Comparison of ENCODE assay signal across 9 mouse cellular contexts in the genomic region with DNA sequence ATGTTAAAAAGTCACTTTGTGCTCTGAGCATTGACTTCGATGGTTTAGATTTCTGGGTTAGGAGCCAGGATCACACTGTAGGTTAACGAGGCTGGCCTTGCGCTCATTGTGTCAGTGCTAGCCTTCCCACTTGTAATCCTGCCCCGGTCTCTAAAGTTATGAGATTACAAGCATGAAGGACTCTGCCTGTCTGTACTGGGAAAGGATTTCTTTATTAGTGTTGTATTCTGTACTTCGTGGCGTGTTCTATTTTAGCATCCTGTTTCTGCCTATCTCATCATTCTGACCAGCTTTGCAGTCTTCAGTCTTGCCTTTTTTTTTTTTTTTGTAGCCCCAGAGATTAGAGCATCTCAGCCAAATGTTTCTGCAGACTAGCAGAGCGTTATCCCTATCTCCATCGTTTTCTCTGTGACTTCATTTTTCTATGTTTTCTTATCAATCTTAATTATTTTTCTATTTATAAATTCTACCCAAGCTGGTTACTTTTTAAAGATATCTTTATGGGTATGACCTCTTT. TPM values are rescaled to one million over a fixed set of nuclear protein-coding genes. Genes with fewer than 3 reads are reported as not detected.
A peak's percentile ranks its signal among the peaks of the same experiment; 100 is the strongest.
DNase-seq lines count a peak whose midpoint lies in the region; ATAC-seq and TF ChIP-seq lines count a peak whose summit lies in the region.
"Had no signal": no experiment of that assay in that cellular context is flagged by ENCODE, and none has a peak within 500 bp of the region (broad histone marks: within the 10 kb centered on the region; RNA-seq: fewer than 3 reads in every experiment).

No protein-coding gene starts in this region.

- no peaks in the 10 kb centered on the region for H3K36me3 ChIP-seq in hindbrain, postnatal 0 days (ENCODE audit: insufficient read depth, low read length)
- H3K36me3 ChIP-seq in neural tube, embryonic 13.5 days: no peaks in the 10 kb centered on the region; the same call in 1 of the 2 replicates

- WGBS in hindbrain, postnatal 0 days: 22% methylated on average over 8 of the region's 8 CpGs
- 28% methylated on average over 8 of the region's 8 CpGs for WGBS in neural tube, embryonic 13.5 days

- H3K27me3 ChIP-seq in hindbrain, postnatal 0 days (ENCODE audit: insufficient read depth, low read length): no peaks in the 10 kb centered on the region
- no peaks in the 10 kb centered on the region for H3K27me3 ChIP-seq in neural tube, embryonic 13.5 days

- no peak for DNase-seq in left cerebral cortex, adult 2 months (ENCODE audit: extremely low spot score in 1 of 2, low spot score in 2 of 2)
- DNase-seq in left cerebral cortex, adult 9 months (ENCODE audit: low spot score in 2 of 2): no peak
- DNase-seq in c-Kit-negative CD71-positive TER-119-positive erythroid progenitor cells, embryonic 14.5 days (ENCODE audit: low read depth, low spot score): peak; percentile 13
- DNase-seq in hindbrain, postnatal 0 days (ENCODE audit: low spot score): no peak
- no peak for DNase-seq in right cerebral cortex, postnatal 4 days
- DNase-seq in left cerebral cortex, postnatal 10 days (ENCODE audit: extremely low spot score in 1 of 2, low spot score in 2 of 2): no peak
- no peak for DNase-seq in thymus, postnatal 10 days (ENCODE audit: low spot score in 2 of 2)

- H3K9me3 ChIP-seq in hindbrain, postnatal 0 days (ENCODE audit: low read length): no peaks in the 10 kb centered on the region
- no peaks in the 10 kb centered on the region for H3K9me3 ChIP-seq in neural tube, embryonic 13.5 days

- 0 out of 2 replicates have a peak, but pooled peaks cover 3% of the 10 kb centered on the region for H3K4me1 ChIP-seq in hindbrain, postnatal 0 days (ENCODE audit: insufficient read depth, low read length)
- peaks cover 24% of the 10 kb centered on the region for H3K4me1 ChIP-seq in neural tube, embryonic 13.5 days (replicated peaks)

- H3K4me2 ChIP-seq in hindbrain, postnatal 0 days (ENCODE audit: low read depth, low read length): peak overlapping the region; percentile 89
- peak overlapping the region; percentile 81 for H3K4me2 ChIP-seq in neural tube, embryonic 13.5 days

- no peak for ATAC-seq in hindbrain, postnatal 0 days
- no peak for ATAC-seq in neural tube, embryonic 13.5 days (ENCODE audit: low read depth)

- H3K4me3 ChIP-seq in left cerebral cortex, adult 2 months: peak overlapping the region; percentile 71
- peak overlapping the region; percentile 97 for H3K4me3 ChIP-seq in hindbrain, postnatal 0 days (ENCODE audit: low read length)
- H3K4me3 ChIP-seq in neural tube, embryonic 13.5 days: peak overlapping the region; percentile 99

- TF ChIP-seq CTCF in left cerebral cortex, adult 2 months (IDR thresholded peaks at IDR 0.05): no peak
- no peak for TF ChIP-seq CTCF in hindbrain, postnatal 0 days (IDR thresholded peaks at IDR 0.05; ENCODE audit: low read depth)

- no peak overlapping the region for H3K27ac ChIP-seq in left cerebral cortex, adult 2 months
- H3K27ac ChIP-seq in hindbrain, postnatal 0 days: no peak overlapping the region
- no peak overlapping the region for H3K27ac ChIP-seq in neural tube, embryonic 13.5 days (replicated peaks)

- H3K9ac ChIP-seq in hindbrain, postnatal 0 days (replicated peaks; ENCODE audit: low read length): peak overlapping the region; percentile 85
- peak overlapping the region; percentile 92 for H3K9ac ChIP-seq in neural tube, embryonic 13.5 days

- intact Hi-C loops in left cerebral cortex, adult 2 months (cut with DNase I): loop anchor here (2.0 kb wide), 2 partner anchors 41 to 131 kb away; no protein-coding TSS in a partner anchor
- intact Hi-C loops in left cerebral cortex, postnatal 10 days (cut with DNase I): loop anchor here (5.0 kb wide), 1 partner anchor 119 kb away; a partner anchor contains a TSS

RNA-seq across cellular contexts. Expression of a gene that starts 0.8 kb away (rescaled TPM):
- 10 to 100 TPM; 34.5 to 37.3 TPM for total RNA-seq in left cerebral cortex, adult 2 months (2021)
- 36.4 and 49.7 TPM in 2 replicates for total RNA-seq in hindbrain, postnatal 0 days (2014; rRNA removed)
- polyA plus RNA-seq in hindbrain, postnatal 0 days (2015; fragmentation: Nextera tagmentation; extraction: Ambion mirVana): 62.2 and 65.6 TPM in 2 replicates
- 84.1 and 87.5 TPM in 2 replicates for polyA plus RNA-seq in neural tube, embryonic 13.5 days (2015; fragmentation: Nextera tagmentation; extraction: Ambion mirVana)
- total RNA-seq in left cerebral cortex, postnatal 10 days (2021): 10 to 100 TPM; 32.7 to 33.5 TPM

RNA-seq across cellular contexts. Expression of a gene that starts 0.9 kb away (rescaled TPM):
- total RNA-seq in left cerebral cortex, adult 2 months (2021): 10 to 100 TPM; 21.9 to 24.5 TPM
- 17.4 and 25.4 TPM in 2 replicates for total RNA-seq in hindbrain, postnatal 0 days (2014; rRNA removed)
- 16.6 and 17.6 TPM in 2 replicates for polyA plus RNA-seq in hindbrain, postnatal 0 days (2015; fragmentation: Nextera tagmentation; extraction: Ambion mirVana)
- 27.1 and 29.7 TPM in 2 replicates for polyA plus RNA-seq in neural tube, embryonic 13.5 days (2015; fragmentation: Nextera tagmentation; extraction: Ambion mirVana)
- total RNA-seq in left cerebral cortex, postnatal 10 days (2021): 10 to 100 TPM; 21.6 to 21.9 TPM

RNA-seq across cellular contexts. Expression of a gene that starts 25.4 kb away (rescaled TPM):
- 1 to 10 TPM; 2.1 to 4.0 TPM for total RNA-seq in left cerebral cortex, adult 2 months (2021)
- total RNA-seq in hindbrain, postnatal 0 days (2014; rRNA removed): 0.75 and 3.6 TPM in 2 replicates
- polyA plus RNA-seq in hindbrain, postnatal 0 days (2015; fragmentation: Nextera tagmentation; extraction: Ambion mirVana): 2.6 and 3.7 TPM in 2 replicates
- polyA plus RNA-seq in neural tube, embryonic 13.5 days (2015; fragmentation: Nextera tagmentation; extraction: Ambion mirVana): 0.72 and 0.78 TPM in 2 replicates
- 1 to 10 TPM; 1.1 to 1.3 TPM for total RNA-seq in left cerebral cortex, postnatal 10 days (2021)
- total RNA-seq: common myeloid progenitor, adult 5-6 weeks had no signal

RNA-seq across cellular contexts. Expression of a gene that starts 42.4 kb away (rescaled TPM):
- total RNA-seq in left cerebral cortex, adult 2 months (2021): 10 to 100 TPM; 14.9 to 16.0 TPM
- total RNA-seq in hindbrain, postnatal 0 days (2014; rRNA removed): 8.3 and 12.0 TPM in 2 replicates
- 17.5 and 18.5 TPM in 2 replicates for polyA plus RNA-seq in hindbrain, postnatal 0 days (2015; fragmentation: Nextera tagmentation; extraction: Ambion mirVana)
- polyA plus RNA-seq in neural tube, embryonic 13.5 days (2015; fragmentation: Nextera tagmentation; extraction: Ambion mirVana): 21.5 and 23.2 TPM in 2 replicates
- 10 to 100 TPM; 13.1 to 14.7 TPM for total RNA-seq in left cerebral cortex, postnatal 10 days (2021)
